Mouse (Mus musculus) liver, postnatal 0 days (tissue): ENCODE results near the gene Klhl35. TPM values are rescaled to one million over a fixed set of nuclear protein-coding genes. Genes with fewer than 3 reads are reported as not detected.

Source experiments
- ATAC-seq: fragments of 200-750 bp; cut with Nextera tagmentation; 2 replicates; pipeline ENCODE4 v1.8.0; 2017; ENCODE audit warnings: mild to moderate bottlenecking, moderate library complexity
- DNase-seq: peaks from one replicate; pipeline ENCODE4 v3.0.0-alpha.2; 2016
- H3K27ac ChIP-seq: fragments of 300-500 bp; sonication (generic); 2 replicates; pipeline ENCODE4 v1.5.1; 2014; ENCODE audit warnings: antibody characterized with exemption, moderate library complexity, mild to moderate bottlenecking, low read depth
- H3K27me3 ChIP-seq: fragments of 300-500 bp; sonication (generic); 2 replicates; pipeline ENCODE4 v1.6.1; 2014; ENCODE audit warnings: low read length, control low read depth, mixed read lengths; ENCODE audit not compliant: insufficient read depth
- H3K36me3 ChIP-seq: fragments of 300-500 bp; sonication (generic); replicated peaks from 2 replicates; pipeline ENCODE4 v1.6.1; 2014; ENCODE audit warnings: mild to moderate bottlenecking, control low read depth, low read length, moderate library complexity, mixed read lengths; ENCODE audit not compliant: insufficient read depth
- H3K4me1 ChIP-seq: fragments of 300-500 bp; sonication (generic); 2 replicates; pipeline ENCODE4 v1.6.1; 2014; ENCODE audit warnings: antibody characterized with exemption, mild to moderate bottlenecking, control low read depth; ENCODE audit not compliant: insufficient read depth
- H3K4me2 ChIP-seq: fragments of 300-500 bp; sonication (generic); 2 replicates; pipeline ENCODE4 v1.6.1; 2014; ENCODE audit warnings: low read depth, mild to moderate bottlenecking, low read length, moderate library complexity, mixed read lengths
- H3K4me3 ChIP-seq: fragments of 300-500 bp; sonication (generic); 2 replicates; pipeline ENCODE4 v1.5.1; 2014; ENCODE audit warnings: low read depth, low read length
- H3K9ac ChIP-seq: fragments of 300-500 bp; sonication (generic); replicated peaks from 2 replicates; pipeline ENCODE4 v1.6.1; 2014; ENCODE audit warnings: mild to moderate bottlenecking, moderate library complexity
- H3K9me3 ChIP-seq: fragments of 300-500 bp; sonication (generic); 2 replicates; pipeline ENCODE4 v1.6.1; 2016; ENCODE audit warnings: mild to moderate bottlenecking, control low read depth, low read length, mixed read lengths
- CTCF ChIP-seq: sonication (generic); IDR thresholded peaks from 2 replicates; pipeline ENCODE4 v1.5.1; 2016; ENCODE audit warnings: antibody characterized with exemption, low read depth
- EP300 ChIP-seq: IDR thresholded peaks from 2 replicates; pipeline ENCODE4 v1.6.1; 2016; ENCODE audit warnings: antibody characterized with exemption, low read depth, mild to moderate bottlenecking
- WGBS: fragments of 180-500 bp; shearing (Covaris S2); extraction: QIAGEN DNeasy Blood & Tissue Kit; methylation state at CpG from one replicate; pipeline ENCODE4 v1.1.7; 2014; ENCODE audit not compliant: insufficient replicate concordance; 5-methylcytosine and 5-hydroxymethylcytosine counted together
- polyA plus RNA-seq: library from polyadenylated mRNA; unstranded; fragments of >200 nt; fragmentation: Nextera tagmentation; extraction: Ambion mirVana; gene quantifications from 2 replicates; pipeline ENCODE4 v1.2.1, GENCODE M21; 2015

Gene Klhl35
- polyA plus RNA-seq, 1 experiment from 2014 or later = 0.35 TPM

DNA sequence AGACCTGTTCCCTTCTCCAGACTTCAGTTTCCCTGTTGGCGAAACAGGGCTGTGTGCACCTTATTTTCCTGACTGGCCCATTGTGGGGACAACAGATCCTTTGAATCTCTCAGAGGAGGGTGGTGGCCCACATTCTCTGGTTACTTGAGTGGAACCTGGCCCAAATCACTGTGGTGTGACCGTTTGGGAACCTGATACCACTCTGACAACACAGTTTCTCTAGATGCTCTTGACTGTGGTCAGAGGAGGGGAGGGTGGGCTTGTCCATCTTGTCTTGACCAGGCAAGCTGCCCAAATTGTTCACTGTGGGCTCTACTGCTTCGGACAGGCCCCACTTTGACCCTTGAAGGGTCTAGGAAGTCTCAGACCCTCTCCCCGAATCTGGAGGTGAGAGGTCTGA is 11.8 kb upstream of the Klhl35 start:
- Histone ChIP-seq H3K4me1 (no peaks in the 10 kb centered on the region), H3K36me3 (no peaks in the 10 kb centered on the region), H3K4me3 (no peak overlapping the region), H3K9ac (no peak overlapping the region), H3K27me3 (no peaks in the 10 kb centered on the region), H3K4me2 (no peak overlapping the region), H3K27ac (no peak overlapping the region), H3K9me3 (no peaks in the 10 kb centered on the region)
- no peak for TF ChIP-seq EP300
- no peak for TF ChIP-seq CTCF
- 62% methylated on average over 4 of the region's 4 CpGs for WGBS
- DNase-seq (no peak), ATAC-seq (no peak)

DNA sequence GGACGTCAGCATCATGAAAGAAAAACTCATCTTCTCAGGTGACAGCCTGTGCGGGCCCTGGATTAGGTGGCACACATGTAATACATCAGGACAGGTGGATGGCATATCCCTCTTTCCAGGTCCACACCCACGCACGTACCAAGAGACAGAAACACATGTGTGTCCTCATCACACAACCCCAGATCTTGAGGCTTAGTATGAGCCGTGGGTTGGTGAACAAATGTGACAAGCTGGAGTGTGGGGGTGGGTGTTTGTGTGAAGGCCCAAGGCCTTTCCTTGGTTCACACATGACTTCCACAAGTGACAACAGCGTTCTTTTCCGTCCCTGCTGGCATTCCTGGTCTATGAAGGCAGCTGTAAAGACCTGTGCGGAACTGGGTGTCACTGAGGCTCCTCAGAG is 7.0 kb upstream of the Klhl35 start:
- no peaks in the 10 kb centered on the region for H3K36me3 ChIP-seq
- H3K4me1 ChIP-seq = no peaks in the 10 kb centered on the region
- no peaks in the 10 kb centered on the region for H3K9me3 ChIP-seq
- H3K4me3 ChIP-seq = no peak overlapping the region
- no peak for ATAC-seq
- H3K27me3 ChIP-seq = no peaks in the 10 kb centered on the region
- WGBS = 80% methylated on average over 8 of the region's 8 CpGs
- DNase-seq = no peak
- TF ChIP-seq CTCF (no peak), EP300 (no peak)
- H3K9ac ChIP-seq = no peak overlapping the region
- no peak overlapping the region for H3K4me2 ChIP-seq
- H3K27ac ChIP-seq = no peak overlapping the region

DNA sequence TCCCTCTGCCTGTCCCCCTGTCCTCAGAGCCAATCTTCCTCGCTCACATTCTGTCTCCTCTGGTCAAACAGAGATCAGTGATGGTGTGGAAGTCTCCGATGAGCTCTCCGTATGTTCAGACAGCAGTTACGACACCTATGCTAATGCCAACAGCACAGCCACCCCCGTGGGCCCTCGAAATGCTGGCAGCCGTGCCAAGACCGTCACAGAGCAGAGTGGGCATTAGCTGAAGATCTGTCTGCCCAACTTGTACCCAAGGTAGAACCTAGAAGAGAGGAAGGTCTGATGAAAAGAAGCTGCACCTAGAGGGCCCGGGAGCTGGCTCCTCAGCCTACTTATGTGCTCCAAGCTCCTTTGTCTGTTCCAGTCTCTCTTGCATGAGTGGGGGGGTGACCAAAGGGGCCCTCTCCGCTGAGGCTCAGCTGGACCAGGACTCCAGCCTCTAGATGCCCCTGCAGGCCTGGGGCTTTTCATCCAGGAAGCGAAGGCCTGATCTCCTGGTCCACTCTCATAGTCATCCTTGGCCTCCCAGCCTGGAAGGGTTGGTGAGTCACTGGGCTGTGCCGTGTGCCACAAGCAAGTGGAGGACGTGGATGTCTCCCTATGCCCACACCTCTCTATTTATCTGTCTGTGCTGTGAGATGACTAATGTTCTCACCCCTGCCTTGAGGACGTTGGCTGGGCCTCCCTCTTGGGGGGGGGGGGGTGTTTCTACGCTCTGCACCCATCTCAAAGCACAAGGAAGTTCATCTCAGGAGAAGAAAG is 5.7 kb upstream of the Klhl35 start:
- no peak overlapping the region for H3K4me3 ChIP-seq
- H3K27ac ChIP-seq = no peak overlapping the region
- TF ChIP-seq EP300 (no peak), CTCF (no peak)
- no peaks in the 10 kb centered on the region for H3K36me3 ChIP-seq
- no peaks in the 10 kb centered on the region for H3K27me3 ChIP-seq
- no peaks in the 10 kb centered on the region for H3K9me3 ChIP-seq
- no peak overlapping the region for H3K9ac ChIP-seq
- no peak for ATAC-seq
- 76% methylated on average over 15 of the region's 15 CpGs for WGBS
- H3K4me1 ChIP-seq = no peaks in the 10 kb centered on the region
- DNase-seq = no peak
- H3K4me2 ChIP-seq = no peak overlapping the region

DNA sequence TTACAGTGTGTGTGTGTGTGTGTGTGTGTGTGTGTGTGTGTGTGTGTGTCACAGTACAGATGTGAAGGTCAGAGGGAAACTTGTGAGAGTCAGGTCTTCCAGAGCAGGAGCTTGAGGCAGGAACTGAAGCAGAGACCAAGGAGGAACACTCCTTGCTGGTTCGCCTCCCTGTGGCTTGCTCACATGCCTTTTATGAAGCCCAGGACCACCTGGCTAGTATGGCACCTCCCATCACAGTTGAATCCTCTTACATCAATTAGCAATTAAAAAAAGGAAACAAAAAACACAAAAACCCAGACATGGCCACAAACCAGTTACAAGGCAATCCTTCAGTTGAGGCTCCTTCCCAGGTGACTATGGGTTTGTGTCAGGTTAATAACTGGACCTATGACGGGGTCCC is 2.7 kb upstream of the Klhl35 start:
- H3K4me3 ChIP-seq = no peak overlapping the region
- peaks cover 7% of the 10 kb centered on the region for H3K4me1 ChIP-seq
- ATAC-seq = no peak
- H3K27me3 ChIP-seq = peaks cover 10% of the 10 kb centered on the region
- 58% methylated on average over 2 of the region's 2 CpGs for WGBS
- DNase-seq = no peak
- no peaks in the 10 kb centered on the region for H3K36me3 ChIP-seq
- TF ChIP-seq EP300 (no peak), CTCF (no peak)
- no peak overlapping the region for H3K4me2 ChIP-seq
- H3K9ac ChIP-seq = no peak overlapping the region
- no peak overlapping the region for H3K27ac ChIP-seq
- H3K9me3 ChIP-seq = no peaks in the 10 kb centered on the region

DNA sequence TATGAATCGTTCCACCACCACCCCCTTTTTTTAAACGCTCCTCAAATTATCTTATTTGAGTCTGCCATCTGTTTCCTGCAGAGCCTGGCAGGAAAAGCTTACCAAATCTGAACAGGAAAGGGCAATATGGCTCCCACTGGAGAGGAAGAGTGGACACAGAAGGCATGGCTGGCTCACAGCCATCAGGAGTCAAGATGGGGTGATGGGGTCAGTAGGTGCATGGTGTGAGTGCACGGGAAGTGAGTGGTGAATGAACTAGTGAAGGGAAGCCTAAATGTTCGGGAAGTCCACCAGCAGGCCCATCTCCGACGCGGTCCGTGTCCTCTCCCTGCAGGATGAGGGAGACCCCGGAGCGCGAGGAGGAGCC is 2.1 kb downstream of the Klhl35 start:
- DNase-seq (peak; percentile 56), ATAC-seq (peak; percentile 45)
- H3K9ac ChIP-seq = peak overlapping the region; percentile 58

DNA sequence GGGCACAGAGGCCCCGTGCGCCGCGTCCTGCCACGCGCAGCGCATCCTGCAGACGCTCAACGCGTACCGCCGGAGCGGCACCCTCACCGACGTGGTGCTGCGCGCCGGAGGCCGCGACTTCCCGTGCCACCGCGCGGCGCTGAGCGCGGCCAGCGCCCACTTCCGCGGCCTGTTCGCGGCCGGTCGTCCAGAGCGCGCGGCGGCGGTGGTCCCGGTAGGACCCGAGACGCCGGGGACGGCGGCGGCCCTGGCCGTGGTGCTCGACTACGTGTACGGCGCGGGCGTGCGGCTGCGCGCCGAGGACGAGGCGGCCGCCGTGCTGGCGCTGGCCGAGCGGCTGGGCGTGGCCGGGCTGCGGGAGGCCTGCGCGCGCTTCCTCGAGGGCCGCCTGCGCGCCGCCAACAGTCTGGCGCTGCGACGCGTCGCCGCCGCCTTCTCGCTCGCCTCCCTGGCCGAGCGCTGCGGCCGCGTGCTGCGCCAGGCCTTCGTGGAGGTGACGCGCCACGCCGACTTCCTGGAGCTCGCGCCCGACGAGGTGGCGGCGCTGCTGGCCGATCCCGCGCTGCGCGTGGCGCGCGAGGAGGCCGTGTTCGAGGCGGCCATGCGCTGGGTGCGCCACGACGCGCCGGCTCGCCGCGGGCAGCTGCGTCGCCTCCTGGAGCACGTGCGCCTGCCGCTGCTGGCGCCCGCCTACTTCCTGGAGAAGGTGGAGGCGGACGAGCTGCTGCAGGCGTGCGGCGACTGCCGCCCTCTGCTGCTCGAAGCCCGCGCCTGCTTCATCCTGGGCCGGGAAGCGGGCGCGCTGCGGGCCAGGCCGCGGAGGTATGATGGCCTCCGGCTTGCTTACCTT is 2.7 kb downstream of the Klhl35 start:
- WGBS = 3% methylated on average over 94 of the region's 145 CpGs
- TF ChIP-seq CTCF (peak; percentile 55), EP300 (no peak)
- H3K4me3 ChIP-seq = peak overlapping the region; percentile 42
- DNase-seq (peak; percentile 72), ATAC-seq (peak; percentile 65)
- peak overlapping the region; percentile 91 for H3K27ac ChIP-seq
- H3K4me2 ChIP-seq = peak overlapping the region; percentile 78
- H3K4me1 ChIP-seq = peaks cover 18% of the 10 kb centered on the region
- peaks cover 18% of the 10 kb centered on the region for H3K27me3 ChIP-seq
- H3K9me3 ChIP-seq = no peaks in the 10 kb centered on the region
- peaks cover 10% of the 10 kb centered on the region for H3K36me3 ChIP-seq
- H3K9ac ChIP-seq = peak overlapping the region; percentile 58

More for the DNA sequence above, 2.1 kb downstream of the Klhl35 start:
- TF ChIP-seq CTCF (no peak), EP300 (no peak; the same call in 1 of the 2 replicates)
- peaks cover 18% of the 10 kb centered on the region for H3K4me1 ChIP-seq
- 9% methylated on average over 11 of the region's 11 CpGs for WGBS
- H3K27ac ChIP-seq = peak overlapping the region; percentile 91
- peak overlapping the region; percentile 78 for H3K4me2 ChIP-seq
- H3K4me3 ChIP-seq = peak overlapping the region; percentile 42
- H3K9me3 ChIP-seq = no peaks in the 10 kb centered on the region
- H3K36me3 ChIP-seq = peaks cover 4% of the 10 kb centered on the region
- peaks cover 18% of the 10 kb centered on the region for H3K27me3 ChIP-seq
